Mouse (Mus musculus): ENCODE data around the gene Cdh4. TPM values are rescaled to one million over a fixed set of nuclear protein-coding genes. Genes with fewer than 3 reads are reported as not detected.

Gene Cdh4
- polyA plus RNA-seq, 1 experiment from 2014 or later: 0.28 TPM

DNA sequence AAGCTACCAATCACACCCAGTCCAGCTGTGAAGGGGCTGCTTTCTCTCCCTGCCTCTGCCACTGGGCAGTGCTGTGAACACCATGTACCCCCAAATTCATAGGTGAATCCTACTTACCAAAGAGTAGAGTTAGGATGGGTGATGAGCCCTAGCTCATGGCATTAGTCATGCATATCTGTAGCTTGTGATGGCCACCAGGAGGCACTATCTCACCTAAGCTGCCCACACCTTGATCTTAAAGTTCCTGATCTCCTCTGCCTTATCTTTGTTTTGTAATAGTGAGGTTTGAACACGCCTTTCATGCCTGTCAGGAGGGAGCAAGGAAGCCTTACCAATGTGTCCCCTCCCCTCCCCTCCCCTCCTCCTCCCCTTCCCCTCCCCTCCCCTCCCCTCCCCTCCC lies 134.0 kb downstream of the Cdh4 start:
- H3K36me3 ChIP-seq: no peaks in the 10 kb centered on the region
- H3K4me1 ChIP-seq (replicated peaks): no peaks in the 10 kb centered on the region
- no peak for ATAC-seq (ENCODE audit: low read depth)
- DNase-seq: no peak
- H3K9ac ChIP-seq: no peak overlapping the region
- no peaks in the 10 kb centered on the region for H3K9me3 ChIP-seq (replicated peaks)
- no peak overlapping the region for H3K27ac ChIP-seq
- H3K4me3 ChIP-seq (replicated peaks): no peak overlapping the region
- WGBS (ENCODE audit: insufficient replicate concordance): 50% methylated on average over 1 of the region's 1 CpGs
- no peaks in the 10 kb centered on the region for H3K27me3 ChIP-seq
- H3K4me2 ChIP-seq: no peak overlapping the region

DNA sequence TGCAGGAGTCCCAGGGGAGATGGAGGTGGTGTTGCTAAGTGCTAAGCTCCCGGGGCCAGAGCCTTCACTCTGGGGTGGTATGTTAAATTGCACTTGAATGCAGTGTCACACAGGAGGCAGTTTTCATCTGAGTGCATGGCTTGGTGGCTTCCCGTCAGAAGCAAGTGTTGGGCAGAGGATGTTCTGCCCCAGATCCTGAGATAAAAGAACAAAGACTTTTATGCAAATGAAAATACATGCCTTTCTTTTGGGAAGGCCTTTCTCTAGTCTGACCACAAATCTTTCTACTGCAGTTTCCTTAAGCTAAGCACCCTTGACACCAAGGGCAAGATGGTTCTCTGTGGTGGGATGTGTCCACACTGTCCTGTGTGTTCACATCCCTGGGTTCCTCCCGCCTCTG lies 136.1 kb downstream of the Cdh4 start:
- Histone ChIP-seq H3K27ac (no peak overlapping the region), H3K27me3 (no peaks in the 10 kb centered on the region), H3K4me3 (replicated peaks) (no peak overlapping the region), H3K9ac (no peak overlapping the region), H3K4me1 (replicated peaks) (no peaks in the 10 kb centered on the region), H3K4me2 (no peak overlapping the region), H3K36me3 (no peaks in the 10 kb centered on the region), H3K9me3 (replicated peaks) (no peaks in the 10 kb centered on the region)
- DNase-seq (no peak), ATAC-seq (ENCODE audit: low read depth) (no peak)
- WGBS (ENCODE audit: insufficient replicate concordance): 45% methylated on average over 3 of the region's 3 CpGs

DNA sequence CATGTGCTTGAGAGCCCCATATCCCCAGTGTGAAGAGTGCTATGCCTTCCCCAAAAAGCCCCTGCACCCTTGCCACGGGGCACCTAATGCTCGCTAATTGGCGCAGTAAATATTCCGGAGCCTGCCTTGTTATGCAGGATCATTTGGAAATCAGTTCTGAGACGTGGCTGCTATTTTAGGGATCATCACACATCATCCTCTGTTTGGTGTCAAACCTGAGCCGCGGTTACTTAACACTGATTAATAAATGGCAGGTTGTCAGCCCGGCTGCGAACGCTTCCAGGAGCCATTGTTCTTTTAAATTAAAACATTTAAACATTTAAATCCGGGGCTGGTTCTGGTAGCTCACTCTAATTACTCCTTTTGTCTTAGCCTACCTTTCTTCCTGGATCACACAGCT lies 136.6 kb downstream of the Cdh4 start:
- WGBS (ENCODE audit: insufficient replicate concordance): 62% methylated on average over 11 of the region's 11 CpGs
- Histone ChIP-seq H3K4me3 (replicated peaks) (no peak overlapping the region), H3K27ac (no peak overlapping the region), H3K4me1 (replicated peaks) (no peaks in the 10 kb centered on the region), H3K36me3 (no peaks in the 10 kb centered on the region), H3K9me3 (replicated peaks) (no peaks in the 10 kb centered on the region), H3K27me3 (no peaks in the 10 kb centered on the region), H3K4me2 (no peak overlapping the region), H3K9ac (no peak overlapping the region)
- ATAC-seq (ENCODE audit: low read depth) (no peak), DNase-seq (no peak)

DNA sequence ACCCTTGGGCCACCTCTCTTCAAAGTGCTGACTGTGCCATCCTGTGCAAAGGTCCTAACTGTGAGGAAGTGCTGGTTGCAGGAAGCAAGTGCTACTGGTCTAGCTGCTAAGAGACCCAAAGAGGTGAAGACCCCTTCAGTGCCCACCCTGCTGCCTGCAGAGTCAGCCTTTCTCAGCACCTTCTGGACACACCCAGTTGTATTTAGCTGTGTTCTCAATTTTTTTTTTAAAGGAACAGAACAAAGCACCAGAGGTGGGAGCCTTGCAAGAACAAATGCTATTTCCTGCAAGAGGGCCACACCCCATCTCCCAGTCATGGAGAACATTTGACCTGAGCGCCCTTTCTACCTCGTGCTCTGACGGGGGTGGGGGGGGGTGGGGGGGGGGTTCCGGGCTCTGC lies 138.2 kb downstream of the Cdh4 start:
- H3K4me1 ChIP-seq (replicated peaks): no peaks in the 10 kb centered on the region

GRCm38 (mm10) chr2:179581058-179581457 lies 138.8 kb downstream of the Cdh4 start:
- H3K27ac ChIP-seq: no peak overlapping the region
- H3K4me2 ChIP-seq: no peak overlapping the region
- H3K9ac ChIP-seq: no peak overlapping the region
- ATAC-seq (ENCODE audit: low read depth): no peak
- H3K27me3 ChIP-seq: no peaks in the 10 kb centered on the region
- H3K4me3 ChIP-seq (replicated peaks): no peak overlapping the region
- no peaks in the 10 kb centered on the region for H3K36me3 ChIP-seq
- WGBS (ENCODE audit: insufficient replicate concordance): 53% methylated on average over 5 of the region's 5 CpGs
- no peaks in the 10 kb centered on the region for H3K9me3 ChIP-seq (replicated peaks)
- no peaks in the 10 kb centered on the region for H3K4me1 ChIP-seq (replicated peaks)
- DNase-seq: no peak

More for the DNA sequence above, 138.2 kb downstream of the Cdh4 start:
- WGBS (ENCODE audit: insufficient replicate concordance): 38% methylated on average over 3 of the region's 4 CpGs
- no peak for DNase-seq
- no peak overlapping the region for H3K27ac ChIP-seq
- no peak overlapping the region for H3K4me2 ChIP-seq
- H3K27me3 ChIP-seq: no peaks in the 10 kb centered on the region
- ATAC-seq (ENCODE audit: low read depth): no peak
- H3K4me3 ChIP-seq (replicated peaks): no peak overlapping the region
- H3K9me3 ChIP-seq (replicated peaks): no peaks in the 10 kb centered on the region
- H3K9ac ChIP-seq: no peak overlapping the region
- H3K36me3 ChIP-seq: no peaks in the 10 kb centered on the region

DNA sequence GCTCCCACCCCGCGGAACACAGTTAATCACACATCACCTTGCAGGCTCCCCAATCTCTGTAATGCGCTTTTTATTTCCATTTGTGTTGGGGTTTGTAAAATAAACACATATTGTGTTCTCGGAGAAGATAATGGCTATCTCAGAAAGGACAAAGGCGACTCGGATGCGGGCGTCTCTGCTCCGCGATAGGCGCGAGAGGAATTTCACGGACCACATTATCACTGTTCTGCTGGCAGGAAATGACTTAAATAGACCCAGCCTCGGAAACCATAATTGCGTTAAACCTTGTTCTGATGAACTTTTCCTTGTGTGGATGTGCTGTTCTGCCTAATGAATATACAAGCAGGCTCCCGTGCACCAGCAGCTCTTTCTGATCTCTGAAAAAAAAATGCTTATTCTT lies 140.7 kb downstream of the Cdh4 start:
- DNase-seq: no peak
- WGBS (ENCODE audit: insufficient replicate concordance): 44% methylated on average over 16 of the region's 16 CpGs
- ATAC-seq (ENCODE audit: low read depth): no peak
- Histone ChIP-seq H3K4me1 (replicated peaks) (no peaks in the 10 kb centered on the region), H3K36me3 (no peaks in the 10 kb centered on the region), H3K4me2 (no peak overlapping the region), H3K27me3 (no peaks in the 10 kb centered on the region), H3K27ac (no peak overlapping the region), H3K9ac (no peak overlapping the region), H3K9me3 (replicated peaks) (no peaks in the 10 kb centered on the region), H3K4me3 (replicated peaks) (no peak overlapping the region)

GRCm38 (mm10) chr2:179584672-179585071 lies 142.4 kb downstream of the Cdh4 start:
- H3K9ac ChIP-seq: no peak overlapping the region
- ATAC-seq (ENCODE audit: low read depth) (no peak), DNase-seq (no peak)
- H3K36me3 ChIP-seq: no peaks in the 10 kb centered on the region
- no peaks in the 10 kb centered on the region for H3K4me1 ChIP-seq (replicated peaks)
- H3K4me2 ChIP-seq: no peak overlapping the region
- no peak overlapping the region for H3K4me3 ChIP-seq (replicated peaks)
- WGBS (ENCODE audit: insufficient replicate concordance): 64% methylated on average over 13 of the region's 13 CpGs
- no peak overlapping the region for H3K27ac ChIP-seq
- H3K9me3 ChIP-seq (replicated peaks): no peaks in the 10 kb centered on the region
- no peaks in the 10 kb centered on the region for H3K27me3 ChIP-seq

- DNase-seq (no peak), ATAC-seq (ENCODE audit: low read depth) (no peak)
- Histone ChIP-seq H3K9me3 (replicated peaks) (no peaks in the 10 kb centered on the region), H3K27me3 (no peaks in the 10 kb centered on the region), H3K9ac (no peak overlapping the region), H3K4me1 (replicated peaks) (no peaks in the 10 kb centered on the region), H3K27ac (no peak overlapping the region), H3K4me2 (no peak overlapping the region), H3K36me3 (no peaks in the 10 kb centered on the region), H3K4me3 (replicated peaks) (no peak overlapping the region)
- WGBS (ENCODE audit: insufficient replicate concordance): 64% methylated on average over 11 of the region's 11 CpGs
These were observed 144.2 kb downstream of the Cdh4 start for GRCm38 (mm10) chr2:179586436-179586835.

GRCm38 (mm10) chr2:179587069-179587468 lies 144.8 kb downstream of the Cdh4 start:
- no peak overlapping the region for H3K4me2 ChIP-seq
- H3K4me1 ChIP-seq (replicated peaks): no peaks in the 10 kb centered on the region
- H3K27ac ChIP-seq: no peak overlapping the region
- H3K9me3 ChIP-seq (replicated peaks): no peaks in the 10 kb centered on the region
- DNase-seq (no peak), ATAC-seq (ENCODE audit: low read depth) (no peak)
- H3K36me3 ChIP-seq: no peaks in the 10 kb centered on the region
- 59% methylated on average over 2 of the region's 2 CpGs for WGBS (ENCODE audit: insufficient replicate concordance)
- H3K27me3 ChIP-seq: no peaks in the 10 kb centered on the region
- H3K9ac ChIP-seq: no peak overlapping the region
- H3K4me3 ChIP-seq (replicated peaks): no peak overlapping the region

- H3K4me1 ChIP-seq (replicated peaks): no peaks in the 10 kb centered on the region
- H3K36me3 ChIP-seq: no peaks in the 10 kb centered on the region
- no peak overlapping the region for H3K4me3 ChIP-seq (replicated peaks)
- no peak overlapping the region for H3K27ac ChIP-seq
- 46% methylated on average over 5 of the region's 5 CpGs for whole genome bisulfite sequencing (ENCODE audit: insufficient replicate concordance)
- H3K4me2 ChIP-seq: no peak overlapping the region
- H3K9ac ChIP-seq: no peak overlapping the region
- ATAC-seq (ENCODE audit: low read depth): no peak
- no peaks in the 10 kb centered on the region for H3K9me3 ChIP-seq (replicated peaks)
- no peak for DNase-seq
- H3K27me3 ChIP-seq: no peaks in the 10 kb centered on the region
These were observed 149.4 kb downstream of the Cdh4 start for GRCm38 (mm10) chr2:179591661-179592060.

- ATAC-seq (ENCODE audit: low read depth): no peak
These were observed 152.8 kb downstream of the Cdh4 start for GRCm38 (mm10) chr2:179595013-179595412.

DNA sequence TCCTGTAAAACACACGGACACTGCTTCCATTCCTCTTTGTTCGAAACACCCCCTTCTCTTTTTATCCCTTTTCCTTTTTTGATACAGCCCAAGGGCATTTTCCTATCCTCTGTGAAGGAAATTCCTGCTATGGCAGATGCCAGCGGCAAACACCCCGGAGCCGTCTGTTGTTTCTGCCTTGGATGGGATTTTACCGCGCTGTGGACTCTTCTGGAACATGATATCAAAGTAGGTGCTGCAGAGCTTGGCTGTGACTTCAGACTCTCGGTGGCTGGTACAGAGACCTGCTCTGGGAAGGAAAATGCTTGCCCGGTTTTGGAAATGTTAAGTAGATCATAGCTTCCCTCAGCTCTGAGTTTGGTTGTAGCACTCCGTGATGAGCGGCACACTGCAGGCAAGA lies 156.7 kb downstream of the Cdh4 start:
- no peak overlapping the region for H3K9ac ChIP-seq
- H3K9me3 ChIP-seq (replicated peaks): no peaks in the 10 kb centered on the region
- no peak overlapping the region for H3K4me2 ChIP-seq
- DNase-seq: no peak
- WGBS (ENCODE audit: insufficient replicate concordance): 75% methylated on average over 11 of the region's 11 CpGs
- H3K27ac ChIP-seq: no peak overlapping the region
- no peaks in the 10 kb centered on the region for H3K27me3 ChIP-seq
- ATAC-seq (ENCODE audit: low read depth): no peak
- no peak overlapping the region for H3K4me3 ChIP-seq (replicated peaks)
- H3K36me3 ChIP-seq: no peaks in the 10 kb centered on the region
- H3K4me1 ChIP-seq (replicated peaks): no peaks in the 10 kb centered on the region

More at GRCm38 (mm10) chr2:179595013-179595412, 152.8 kb downstream of the Cdh4 start:
- Histone ChIP-seq H3K27ac (no peak overlapping the region), H3K4me2 (no peak overlapping the region), H3K4me3 (replicated peaks) (no peak overlapping the region), H3K27me3 (no peaks in the 10 kb centered on the region), H3K9me3 (replicated peaks) (no peaks in the 10 kb centered on the region), H3K4me1 (replicated peaks) (no peaks in the 10 kb centered on the region), H3K9ac (no peak overlapping the region), H3K36me3 (no peaks in the 10 kb centered on the region)
- no peak for DNase-seq
- WGBS (ENCODE audit: insufficient replicate concordance): 75% methylated on average over 4 of the region's 4 CpGs

All from liver, embryonic 13.5 days (tissue).